Mouse (Mus musculus) ES-CJ7 (cell line): ENCODE measurements around the gene Hsd17b12.

Experiments
- DNase-seq: peaks from one replicate; pipeline ENCODE4 v3.0.0; 2011; ENCODE audit warnings: low read depth, low spot score

Gene Hsd17b12

GRCm38 (mm10) chr2:94157592-94158519 is at the start of gene Hsd17b12:
Hsd17b12 (minus strand) TSS chr2:94157964.
- DNase-seq, result peak; percentile 100

- no peak for DNase-seq
These were observed 27.1 kb upstream of the Hsd17b12 start for GRCm38 (mm10) chr2:94184906-94185305.

GRCm38 (mm10) chr2:94184142-94184541 is 26.4 kb upstream of the Hsd17b12 start:
- DNase-seq, result no peak

GRCm38 (mm10) chr2:94179030-94179407 is 21.3 kb upstream of the Hsd17b12 start:
- DNase-seq, result no peak

GRCm38 (mm10) chr2:94178321-94179029 is 20.7 kb upstream of the Hsd17b12 start:
- DNase-seq, result peak; percentile 85

- DNase-seq, result no peak
These were observed 19.5 kb upstream of the Hsd17b12 start for GRCm38 (mm10) chr2:94177294-94177693.

- DNase-seq, result no peak
These were observed 18.6 kb upstream of the Hsd17b12 start for GRCm38 (mm10) chr2:94176381-94176780.

GRCm38 (mm10) chr2:94173549-94173948 is 15.8 kb upstream of the Hsd17b12 start:
- DNase-seq, result no peak

- DNase-seq, result no peak
These were observed 5.4 kb upstream of the Hsd17b12 start for GRCm38 (mm10) chr2:94163207-94163606.

- no peak for DNase-seq
These were observed 4.4 kb upstream of the Hsd17b12 start for GRCm38 (mm10) chr2:94162141-94162540.

GRCm38 (mm10) chr2:94158520-94158884 is 738 bp upstream of the Hsd17b12 start:
- DNase-seq, result no peak

- no peak for DNase-seq
These were observed 713 bp downstream of the Hsd17b12 start for GRCm38 (mm10) chr2:94157051-94157450.

GRCm38 (mm10) chr2:94145146-94145542 is 12.6 kb downstream of the Hsd17b12 start:
- DNase-seq, result peak; percentile 17

GRCm38 (mm10) chr2:94144520-94145145 is 13.1 kb downstream of the Hsd17b12 start:
- no peak for DNase-seq

GRCm38 (mm10) chr2:94141293-94141692 is 16.5 kb downstream of the Hsd17b12 start:
- DNase-seq, result no peak

GRCm38 (mm10) chr2:94138469-94139390 is 19.0 kb downstream of the Hsd17b12 start:
- peak; percentile 17 for DNase-seq

- no peak for DNase-seq
These were observed 20.9 kb downstream of the Hsd17b12 start for GRCm38 (mm10) chr2:94136837-94137236.

- DNase-seq, result no peak
These were observed 29.3 kb downstream of the Hsd17b12 start for GRCm38 (mm10) chr2:94128496-94128895.

- no peak for DNase-seq
These were observed 35.4 kb downstream of the Hsd17b12 start for GRCm38 (mm10) chr2:94122182-94123041.

- no peak for DNase-seq
These were observed 54.0 kb downstream of the Hsd17b12 start for GRCm38 (mm10) chr2:94103758-94104157.
